Comparison of ENCODE assay signal across 8 mouse cellular contexts in the genomic region with DNA sequence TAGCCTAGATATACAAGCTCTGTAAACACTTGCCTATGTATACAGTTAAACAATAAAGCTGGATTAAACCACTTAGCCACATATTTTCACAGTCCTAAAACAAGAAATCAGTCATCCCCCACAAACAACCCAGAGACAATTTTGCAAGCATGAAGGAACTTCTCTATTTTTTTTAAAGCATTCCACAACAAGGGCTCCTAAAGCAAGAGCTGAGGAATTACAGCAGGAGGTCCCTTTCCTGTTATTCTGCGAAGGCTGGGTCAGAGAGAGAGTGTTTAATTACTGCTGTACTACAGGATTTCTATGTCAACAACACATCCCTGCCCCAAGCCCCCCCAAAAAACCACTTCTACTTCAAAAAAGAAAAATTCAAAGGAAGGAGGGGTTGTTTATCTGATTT. TPM values are rescaled to one million over a fixed set of nuclear protein-coding genes. Genes with fewer than 3 reads are reported as not detected.
DNase-seq lines count a peak whose midpoint lies in the region; ATAC-seq and TF ChIP-seq lines count a peak whose summit lies in the region.

No protein-coding gene starts in this region.

- H3K27me3 ChIP-seq in embryonic facial prominence, embryonic 13.5 days, result no peaks in the 10 kb centered on the region
- peaks cover 45% of the 10 kb centered on the region for H3K27me3 ChIP-seq in intestine, postnatal 0 days (replicated peaks; ENCODE audit: control insufficient read depth, insufficient read depth, low read length)
- no peaks in the 10 kb centered on the region for H3K27me3 ChIP-seq in neural tube, embryonic 12.5 days (replicated peaks)

- peak overlapping the region; percentile 95 for H3K9ac ChIP-seq in embryonic facial prominence, embryonic 13.5 days
- no peak overlapping the region for H3K9ac ChIP-seq in intestine, postnatal 0 days (ENCODE audit: low read depth, low read length)
- peak overlapping the region; percentile 97 for H3K9ac ChIP-seq in neural tube, embryonic 12.5 days

- peak overlapping the region; percentile 96 for H3K4me3 ChIP-seq in embryonic facial prominence, embryonic 13.5 days
- H3K4me3 ChIP-seq in intestine, postnatal 0 days (ENCODE audit: low read depth, low read length), result peak overlapping the region; percentile 80
- peak overlapping the region; percentile 94 for H3K4me3 ChIP-seq in neural tube, embryonic 12.5 days

- H3K9me3 ChIP-seq in embryonic facial prominence, embryonic 13.5 days, result no peaks in the 10 kb centered on the region
- H3K9me3 ChIP-seq in intestine, postnatal 0 days (ENCODE audit: control insufficient read depth), result no peaks in the 10 kb centered on the region
- H3K9me3 ChIP-seq in neural tube, embryonic 12.5 days, result no peaks in the 10 kb centered on the region

- ATAC-seq in embryonic facial prominence, embryonic 13.5 days (ENCODE audit: insufficient number of reproducible peaks, insufficient read depth, low FRiP score, low TSS enrichment, low read depth), result no peak
- ATAC-seq in intestine, postnatal 0 days, result no peak
- ATAC-seq in neural tube, embryonic 12.5 days (ENCODE audit: low FRiP score, low read depth), result no peak

- H3K4me2 ChIP-seq in embryonic facial prominence, embryonic 13.5 days, result peak overlapping the region; percentile 93
- H3K4me2 ChIP-seq in intestine, postnatal 0 days (replicated peaks; ENCODE audit: low read depth), result peak overlapping the region; percentile 74
- H3K4me2 ChIP-seq in neural tube, embryonic 12.5 days (replicated peaks), result peak overlapping the region; percentile 86

- WGBS in embryonic facial prominence, embryonic 13.5 days, result 3% methylated on average over 1 of the region's 1 CpGs
- WGBS in intestine, postnatal 0 days, result 44% methylated on average over 1 of the region's 1 CpGs
- WGBS in neural tube, embryonic 12.5 days, result 0% methylated on average over 1 of the region's 1 CpGs

- peaks cover 34% of the 10 kb centered on the region for H3K4me1 ChIP-seq in embryonic facial prominence, embryonic 13.5 days
- H3K4me1 ChIP-seq in intestine, postnatal 0 days (replicated peaks; ENCODE audit: control insufficient read depth, insufficient read depth, low read length), result no peaks in the 10 kb centered on the region; the same call in 1 of the 2 replicates
- H3K4me1 ChIP-seq in neural tube, embryonic 12.5 days, result peaks cover 29% of the 10 kb centered on the region

- H3K27ac ChIP-seq in embryonic facial prominence, embryonic 13.5 days, result peak overlapping the region; percentile 44; the same call in 1 of the 2 replicates
- H3K27ac ChIP-seq in intestine, postnatal 0 days (ENCODE audit: low read depth, low read length), result no peak overlapping the region
- no peak overlapping the region for H3K27ac ChIP-seq in neural tube, embryonic 12.5 days

- peak; percentile 12 for DNase-seq in kidney, postnatal 10 days
- no peak for DNase-seq in kidney, adult 11 months
- DNase-seq in urinary bladder, postnatal 25 days (ENCODE audit: low spot score), result no peak
- DNase-seq in thymus, postnatal 25 days, result no peak
- no peak for DNase-seq in adrenal gland, postnatal 4 days (ENCODE audit: low spot score in 2 of 2)

- no peaks in the 10 kb centered on the region for H3K36me3 ChIP-seq in embryonic facial prominence, embryonic 13.5 days
- no peaks in the 10 kb centered on the region for H3K36me3 ChIP-seq in intestine, postnatal 0 days (ENCODE audit: control insufficient read depth, insufficient read depth)
- 0 out of 2 replicates have a peak, but pooled peaks cover 2% of the 10 kb centered on the region for H3K36me3 ChIP-seq in neural tube, embryonic 12.5 days

- TF ChIP-seq CTCF in intestine, postnatal 0 days (IDR thresholded peaks at IDR 0.05; ENCODE audit: low read depth), result no peak

RNA-seq across cellular contexts. Expression of a gene that starts 1.6 kb away (rescaled TPM):
- 12.3 and 13.9 TPM in 2 replicates for polyA plus RNA-seq in embryonic facial prominence, embryonic 13.5 days (2015; fragmentation: Nextera tagmentation; extraction: Ambion mirVana)
- 3.3 and 3.6 TPM in 2 replicates for polyA plus RNA-seq in intestine, postnatal 0 days (2015; fragmentation: Nextera tagmentation; extraction: Ambion mirVana)
- polyA plus RNA-seq in neural tube, embryonic 12.5 days (2016; fragmentation: Nextera tagmentation; extraction: Ambion mirVana), result 32.2 and 37.9 TPM in 2 replicates
- 10 to 100 TPM; 49.6 to 52.4 TPM for total RNA-seq in adrenal gland, postnatal 4 days (2021)
